Mouse (Mus musculus) forebrain, embryonic 16.5 days (tissue): ENCODE data around the gene Ncf2. TPM values are rescaled to one million over a fixed set of nuclear protein-coding genes. Genes with fewer than 3 reads are reported as not detected.
A peak's percentile ranks its signal among the peaks of the same experiment; 100 is the strongest.

Source experiments
- ATAC-seq: fragments of 200-750 bp; cut with Nextera tagmentation; 2 replicates; pipeline ENCODE4 v1.8.0; 2017; ENCODE audit warnings: mild to moderate bottlenecking, moderate library complexity
- H3K27ac ChIP-seq: fragments of 300-500 bp; sonication (generic); 2 replicates; pipeline ENCODE4 v1.5.1; 2014; ENCODE audit warnings: low read length, control low read depth
- H3K27me3 ChIP-seq: fragments of 300-500 bp; sonication (generic); replicated peaks from 2 replicates; pipeline ENCODE4 v1.6.1; 2014; ENCODE audit warnings: low read length; ENCODE audit not compliant: control insufficient read depth, insufficient read depth
- H3K36me3 ChIP-seq: fragments of 300-500 bp; sonication (generic); 2 replicates; pipeline ENCODE4 v1.6.1; 2014; ENCODE audit not compliant: control insufficient read depth, insufficient read depth
- H3K4me1 ChIP-seq: fragments of 300-500 bp; sonication (generic); replicated peaks from 2 replicates; pipeline ENCODE4 v1.6.1; 2014; ENCODE audit warnings: low read length; ENCODE audit not compliant: control insufficient read depth, insufficient read depth
- H3K4me2 ChIP-seq: fragments of 300-500 bp; sonication (generic); 2 replicates; pipeline ENCODE4 v1.6.1; 2014; ENCODE audit warnings: mild to moderate bottlenecking, low read length, control low read depth
- H3K4me3 ChIP-seq: fragments of 300-500 bp; sonication (generic); replicated peaks from 2 replicates; pipeline ENCODE4 v1.5.1; 2014; ENCODE audit warnings: mild to moderate bottlenecking, low read length, control low read depth
- H3K9ac ChIP-seq: fragments of 300-500 bp; sonication (generic); replicated peaks from 2 replicates; pipeline ENCODE4 v1.6.1; 2014; ENCODE audit warnings: low read depth, low read length, control low read depth
- H3K9me3 ChIP-seq: fragments of 300-500 bp; sonication (generic); 2 replicates; pipeline ENCODE4 v1.6.1; 2016; ENCODE audit warnings: low read length; ENCODE audit not compliant: control insufficient read depth
- WGBS: fragments of 180-500 bp; shearing (Covaris S2); extraction: QIAGEN DNeasy Blood & Tissue Kit; methylation state at CpG from one replicate; pipeline ENCODE4 v1.1.7; 2014; 5-methylcytosine and 5-hydroxymethylcytosine counted together
- polyA plus RNA-seq: library from polyadenylated mRNA; unstranded; fragments of >200 nt; fragmentation: Nextera tagmentation; extraction: Ambion mirVana; gene quantifications from 2 replicates; pipeline ENCODE4 v1.2.1, GENCODE M21; 2015

The Ncf2 gene
- polyA plus RNA-seq, 1 experiment from 2014 or later = 2.2 TPM

- ATAC-seq = 0 out of 2 replicates have a peak, but pooled peaks have one; percentile 29
These were observed 9.7 kb downstream of the Ncf2 start for GRCm38 (mm10) chr1:152809541-152810252.

GRCm38 (mm10) chr1:152810533-152811439 is 10.8 kb downstream of the Ncf2 start:
- 0 out of 2 replicates have a peak, but pooled peaks have one; percentile 4 for ATAC-seq
- Histone ChIP-seq H3K9me3 (no peaks in the 10 kb centered on the region), H3K27ac (no peak overlapping the region), H3K27me3 (no peaks in the 10 kb centered on the region), H3K4me2 (no peak overlapping the region), H3K4me3 (no peak overlapping the region), H3K9ac (no peak overlapping the region), H3K36me3 (no peaks in the 10 kb centered on the region), H3K4me1 (peaks cover 12% of the 10 kb centered on the region)
- WGBS = 32% methylated on average over 13 of the region's 13 CpGs

More at GRCm38 (mm10) chr1:152809541-152810252, 9.7 kb downstream of the Ncf2 start:
- Histone ChIP-seq H3K4me2 (no peak overlapping the region), H3K27me3 (no peaks in the 10 kb centered on the region), H3K4me3 (no peak overlapping the region), H3K36me3 (no peaks in the 10 kb centered on the region), H3K27ac (no peak overlapping the region), H3K4me1 (peaks cover under 1% of the 10 kb centered on the region), H3K9ac (no peak overlapping the region), H3K9me3 (no peaks in the 10 kb centered on the region)
- 52% methylated on average over 8 of the region's 8 CpGs for WGBS

- Histone ChIP-seq H3K27me3 (no peaks in the 10 kb centered on the region), H3K4me3 (no peak overlapping the region), H3K9me3 (no peaks in the 10 kb centered on the region), H3K4me2 (no peak overlapping the region), H3K27ac (peak overlapping the region; percentile 69), H3K4me1 (peaks cover 37% of the 10 kb centered on the region), H3K9ac (no peak overlapping the region), H3K36me3 (no peaks in the 10 kb centered on the region)
- 29% methylated on average over 6 of the region's 7 CpGs for whole genome bisulfite sequencing
- ATAC-seq = peak; percentile 78
These were observed 15.3 kb downstream of the Ncf2 start for GRCm38 (mm10) chr1:152815265-152815701.

- Histone ChIP-seq H3K9me3 (no peaks in the 10 kb centered on the region), H3K4me1 (peaks cover 37% of the 10 kb centered on the region), H3K27me3 (no peaks in the 10 kb centered on the region), H3K36me3 (no peaks in the 10 kb centered on the region), H3K4me3 (no peak overlapping the region), H3K27ac (peak overlapping the region; percentile 86), H3K4me2 (no peak overlapping the region), H3K9ac (0 out of 2 replicates have a peak overlapping the region, but pooled peaks have one; percentile 15)
- ATAC-seq = peak; percentile 78
- 16% methylated on average over 12 of the region's 12 CpGs for WGBS
These were observed 17.2 kb downstream of the Ncf2 start for GRCm38 (mm10) chr1:152817027-152817769.

- Histone ChIP-seq H3K4me2 (no peak overlapping the region), H3K27ac (peak overlapping the region; percentile 86), H3K9me3 (peaks cover 3% of the 10 kb centered on the region; the same call in 1 of the 2 replicates), H3K27me3 (no peaks in the 10 kb centered on the region), H3K36me3 (no peaks in the 10 kb centered on the region), H3K4me1 (peaks cover 37% of the 10 kb centered on the region), H3K4me3 (no peak overlapping the region), H3K9ac (no peak overlapping the region)
- WGBS = 35% methylated on average over 10 of the region's 10 CpGs
- 0 out of 2 replicates have a peak, but pooled peaks have one; percentile 13 for ATAC-seq
These were observed 17.8 kb downstream of the Ncf2 start for GRCm38 (mm10) chr1:152817794-152818193.

- ATAC-seq = no peak
- peaks cover 37% of the 10 kb centered on the region for H3K4me1 ChIP-seq
- no peaks in the 10 kb centered on the region for H3K36me3 ChIP-seq
- 77% methylated on average over 6 of the region's 6 CpGs for WGBS
- H3K4me3 ChIP-seq = no peak overlapping the region
- peaks cover 3% of the 10 kb centered on the region; the same call in 1 of the 2 replicates for H3K9me3 ChIP-seq
- no peak overlapping the region for H3K4me2 ChIP-seq
- H3K27me3 ChIP-seq = no peaks in the 10 kb centered on the region
- H3K9ac ChIP-seq = no peak overlapping the region
- H3K27ac ChIP-seq = no peak overlapping the region
These were observed 19.6 kb downstream of the Ncf2 start for GRCm38 (mm10) chr1:152819558-152819957.

GRCm38 (mm10) chr1:152820911-152821695 is 21.1 kb downstream of the Ncf2 start:
- no peak for ATAC-seq
- 82% methylated on average over 7 of the region's 7 CpGs for WGBS

GRCm38 (mm10) chr1:152821746-152822145 is 21.8 kb downstream of the Ncf2 start:
- Histone ChIP-seq H3K4me2 (no peak overlapping the region), H3K36me3 (no peaks in the 10 kb centered on the region), H3K4me1 (peaks cover 16% of the 10 kb centered on the region), H3K27me3 (no peaks in the 10 kb centered on the region), H3K27ac (no peak overlapping the region), H3K9ac (no peak overlapping the region), H3K4me3 (no peak overlapping the region), H3K9me3 (peaks cover 3% of the 10 kb centered on the region; the same call in 1 of the 2 replicates)
- no peak for ATAC-seq
- WGBS = 88% methylated on average over 4 of the region's 4 CpGs

More at GRCm38 (mm10) chr1:152820911-152821695, 21.1 kb downstream of the Ncf2 start:
- Histone ChIP-seq H3K4me3 (no peak overlapping the region), H3K4me2 (no peak overlapping the region), H3K27ac (no peak overlapping the region), H3K27me3 (no peaks in the 10 kb centered on the region), H3K36me3 (no peaks in the 10 kb centered on the region), H3K4me1 (peaks cover 23% of the 10 kb centered on the region), H3K9me3 (peaks cover 3% of the 10 kb centered on the region; the same call in 1 of the 2 replicates), H3K9ac (no peak overlapping the region)
